In genomic region chr1:139425006-139425405, GRCm38 (mm10) we compare ENCODE assay signal across 8 mouse cellular contexts. TPM values are rescaled to one million over a fixed set of nuclear protein-coding genes. Genes with fewer than 3 reads are reported as not detected.
A peak's percentile ranks its signal among the peaks of the same experiment; 100 is the strongest.
DNase-seq lines count a peak whose midpoint lies in the region; ATAC-seq and TF ChIP-seq lines count a peak whose summit lies in the region.

No protein-coding gene starts in this region.

- H3K27ac ChIP-seq in heart, embryonic 14.5 days (replicated peaks in 1 of 2; ENCODE audit: control insufficient read depth in 1 of 2, insufficient read depth in 1 of 2, low read depth in 2 of 2, low read length in 2 of 2) = no peak overlapping the region; a peak in 1 of 4 replicates
- H3K27ac ChIP-seq in embryonic facial prominence, embryonic 14.5 days (replicated peaks; ENCODE audit: low read depth, low read length) = no peak overlapping the region
- H3K27ac ChIP-seq in kidney, adult 2 months (ENCODE audit: insufficient read depth, low read depth, low read length) = no peak overlapping the region
- 0 out of 2 replicates have a peak overlapping the region, but pooled peaks have one; percentile 22 for H3K27ac ChIP-seq in midbrain, embryonic 13.5 days

- H3K9me3 ChIP-seq in heart, embryonic 14.5 days (ENCODE audit: control insufficient read depth, low read length) = no peaks in the 10 kb centered on the region
- H3K9me3 ChIP-seq in embryonic facial prominence, embryonic 14.5 days (ENCODE audit: control insufficient read depth, low read length) = no peaks in the 10 kb centered on the region
- H3K9me3 ChIP-seq in midbrain, embryonic 13.5 days = no peaks in the 10 kb centered on the region

- WGBS in heart, embryonic 14.5 days = 23% methylated on average over 3 of the region's 3 CpGs
- WGBS in embryonic facial prominence, embryonic 14.5 days = 45% methylated on average over 3 of the region's 3 CpGs
- 36% methylated on average over 3 of the region's 3 CpGs for WGBS in kidney, adult 2 months
- 28% methylated on average over 3 of the region's 3 CpGs for WGBS in midbrain, embryonic 13.5 days

- no peak for DNase-seq in heart, postnatal 36 days
- DNase-seq in embryonic facial prominence, embryonic 14.5 days (ENCODE audit: low spot score) = no peak
- DNase-seq in kidney, adult 2 months = peak; percentile 17
- no peak for DNase-seq in spleen, postnatal 10 days (ENCODE audit: low spot score in 2 of 2)
- no peak for DNase-seq in embryo, embryonic 10 days (ENCODE audit: low spot score)
- DNase-seq in urinary bladder, adult 2 months (ENCODE audit: low spot score) = no peak

- H3K36me3 ChIP-seq in heart, embryonic 14.5 days (ENCODE audit: control insufficient read depth, insufficient read depth, low read length) = peaks cover 17% of the 10 kb centered on the region
- H3K36me3 ChIP-seq in embryonic facial prominence, embryonic 14.5 days (ENCODE audit: control insufficient read depth, insufficient read depth, low read length) = peaks cover 21% of the 10 kb centered on the region
- no peaks in the 10 kb centered on the region; the same call in 1 of the 2 replicates for H3K36me3 ChIP-seq in kidney, adult 2 months (ENCODE audit: control insufficient read depth, insufficient read depth, low read length)
- H3K36me3 ChIP-seq in midbrain, embryonic 13.5 days = peaks cover 10% of the 10 kb centered on the region

- no peak for TF ChIP-seq POLR2A in kidney, adult 2 months (IDR thresholded peaks at IDR 0.05; ENCODE audit: low read depth, low read length)

- H3K9ac ChIP-seq in heart, embryonic 14.5 days (ENCODE audit: low read length) = peak overlapping the region; percentile 44
- H3K9ac ChIP-seq in embryonic facial prominence, embryonic 14.5 days (ENCODE audit: low read depth, low read length) = peak overlapping the region; percentile 45; the same call in 1 of the 2 replicates
- H3K9ac ChIP-seq in midbrain, embryonic 13.5 days (replicated peaks) = peak overlapping the region; percentile 15

- intact Hi-C loops in heart, postnatal 36 days (cut with DNase I) = no loop called here

- peak overlapping the region; percentile 88 for H3K4me2 ChIP-seq in heart, embryonic 14.5 days (ENCODE audit: low read length)
- H3K4me2 ChIP-seq in embryonic facial prominence, embryonic 14.5 days (ENCODE audit: low read depth, low read length) = peak overlapping the region; percentile 60
- peak overlapping the region; percentile 67 for H3K4me2 ChIP-seq in midbrain, embryonic 13.5 days (replicated peaks)

- no peak for ATAC-seq in heart, embryonic 14.5 days (ENCODE audit: insufficient number of reproducible peaks, insufficient read depth, low FRiP score, low read depth)
- no peak for ATAC-seq in embryonic facial prominence, embryonic 14.5 days (ENCODE audit: low read depth)
- ATAC-seq in midbrain, embryonic 13.5 days = no peak

- no peak for TF ChIP-seq CTCF in kidney, adult 2 months (conservative IDR thresholded peaks at IDR 0.05; ENCODE audit: insufficient read depth, insufficient read length, low read depth, low read length)

- no peaks in the 10 kb centered on the region for H3K27me3 ChIP-seq in heart, embryonic 14.5 days (ENCODE audit: control insufficient read depth, insufficient read depth, low read length)
- H3K27me3 ChIP-seq in embryonic facial prominence, embryonic 14.5 days (replicated peaks; ENCODE audit: control insufficient read depth, insufficient read depth, low read length) = no peaks in the 10 kb centered on the region
- no peaks in the 10 kb centered on the region for H3K27me3 ChIP-seq in kidney, adult 2 months (replicated peaks; ENCODE audit: control insufficient read depth, insufficient read depth, low read length)
- no peaks in the 10 kb centered on the region for H3K27me3 ChIP-seq in midbrain, embryonic 13.5 days

- peak overlapping the region; percentile 31 to 36 for H3K4me3 ChIP-seq in heart, embryonic 14.5 days (ENCODE audit: control insufficient read depth in 1 of 2, insufficient read depth in 1 of 2, low read depth in 1 of 2, low read length in 2 of 2)
- peak overlapping the region; percentile 30 for H3K4me3 ChIP-seq in embryonic facial prominence, embryonic 14.5 days (ENCODE audit: low read depth, low read length)
- H3K4me3 ChIP-seq in kidney, adult 2 months (ENCODE audit: insufficient read depth, low read depth, low read length) = no peak overlapping the region
- H3K4me3 ChIP-seq in midbrain, embryonic 13.5 days (replicated peaks) = peak overlapping the region; percentile 41

- peaks cover 11 to 30% of the 10 kb centered on the region in 2 experiments; a peak in 3 of 4 replicates for H3K4me1 ChIP-seq in heart, embryonic 14.5 days (ENCODE audit: control insufficient read depth in 2 of 2, insufficient read depth in 2 of 2, low read length in 2 of 2)
- peaks cover 25% of the 10 kb centered on the region for H3K4me1 ChIP-seq in embryonic facial prominence, embryonic 14.5 days (ENCODE audit: control insufficient read depth, insufficient read depth, low read length)
- H3K4me1 ChIP-seq in kidney, adult 2 months (ENCODE audit: control insufficient read depth, insufficient read depth, low read length) = peaks cover 10% of the 10 kb centered on the region
- peaks cover 45% of the 10 kb centered on the region for H3K4me1 ChIP-seq in midbrain, embryonic 13.5 days (replicated peaks)

RNA-seq across cellular contexts. Expression of gene Zbtb41, which starts 2.9 kb away (rescaled TPM):
- 10.9 and 11.3 TPM in 2 replicates for polyA plus RNA-seq in heart, embryonic 14.5 days (2014; fragmentation: Nextera tagmentation; extraction: Ambion mirVana)
- total RNA-seq in heart, postnatal 36 days (2021) = 10 to 100 TPM; 22.6 to 23.0 TPM
- 13.3 and 13.7 TPM in 2 replicates for polyA plus RNA-seq in embryonic facial prominence, embryonic 14.5 days (2014; fragmentation: Nextera tagmentation; extraction: Ambion mirVana)
- 8.0 and 8.4 TPM in 2 replicates for polyA plus RNA-seq in kidney, adult 2 months (2012; rRNA removed)
- polyA plus RNA-seq in midbrain, embryonic 13.5 days (2015; fragmentation: Nextera tagmentation; extraction: Ambion mirVana) = 17.3 and 19.4 TPM in 2 replicates
- 6.5 and 7.5 TPM in 2 replicates for polyA plus RNA-seq in urinary bladder, adult 2 months (2012; rRNA removed)

RNA-seq across cellular contexts. Expression of gene Aspm, which starts 29.6 kb away (rescaled TPM):
- 14.9 and 15.7 TPM in 2 replicates for polyA plus RNA-seq in heart, embryonic 14.5 days (2014; fragmentation: Nextera tagmentation; extraction: Ambion mirVana)
- under 1 TPM; 0.81 to 0.86 TPM for total RNA-seq in heart, postnatal 36 days (2021)
- 14.8 and 16.3 TPM in 2 replicates for polyA plus RNA-seq in embryonic facial prominence, embryonic 14.5 days (2014; fragmentation: Nextera tagmentation; extraction: Ambion mirVana)
- polyA plus RNA-seq in kidney, adult 2 months (2012; rRNA removed) = 0.03 and 0.23 TPM in 2 replicates
- 8.7 and 9.8 TPM in 2 replicates for polyA plus RNA-seq in midbrain, embryonic 13.5 days (2015; fragmentation: Nextera tagmentation; extraction: Ambion mirVana)
- 0.40 and 0.46 TPM in 2 replicates for polyA plus RNA-seq in urinary bladder, adult 2 months (2012; rRNA removed)

RNA-seq across cellular contexts. Expression of gene Crb1, which starts 48.1 kb away (rescaled TPM):
- 0.18 and 0.32 TPM in 2 replicates for polyA plus RNA-seq in heart, embryonic 14.5 days (2014; fragmentation: Nextera tagmentation; extraction: Ambion mirVana)
- total RNA-seq in heart, postnatal 36 days (2021) = under 1 TPM; 0.30 to 0.36 TPM
- 0.10 and 0.34 TPM in 2 replicates for polyA plus RNA-seq in embryonic facial prominence, embryonic 14.5 days (2014; fragmentation: Nextera tagmentation; extraction: Ambion mirVana)
- 0.12 and 0.23 TPM in 2 replicates for polyA plus RNA-seq in kidney, adult 2 months (2012; rRNA removed)
- 3.1 and 4.0 TPM in 2 replicates for polyA plus RNA-seq in midbrain, embryonic 13.5 days (2015; fragmentation: Nextera tagmentation; extraction: Ambion mirVana)
- polyA plus RNA-seq in urinary bladder, adult 2 months (2012; rRNA removed) = 0.15 TPM in 1 of 2 replicates, not detected in the other
